Mouse (Mus musculus) adrenal gland, adult 8-10 months (tissue): ENCODE results near the gene Mast4. TPM values are rescaled to one million over a fixed set of nuclear protein-coding genes. Genes with fewer than 3 reads are reported as not detected.
A peak's percentile ranks its signal among the peaks of the same experiment; 100 is the strongest.

Experiments
- DNase-seq: peaks from one replicate; pipeline ENCODE4 v3.0.0; 2022
- total RNA-seq, 4 experiments: library from RNA; stranded (reverse); gene quantifications; 2 replicates each; pipeline ENCODE4 v1.2.4; 2022

Mast4 gene
- total RNA-seq, 4 experiments from 2014 or later: 81.3 to 212 (median 118) TPM

GRCm38 (mm10) chr13:103315113-103315708 lies 19.1 kb downstream of the Mast4 start:
- DNase-seq: no peak

GRCm38 (mm10) chr13:103308296-103308695 lies 26.0 kb downstream of the Mast4 start:
- DNase-seq: no peak

GRCm38 (mm10) chr13:103303826-103304225 lies 30.5 kb downstream of the Mast4 start:
- DNase-seq: no peak

GRCm38 (mm10) chr13:103302508-103302907 lies 31.8 kb downstream of the Mast4 start:
- DNase-seq: no peak

GRCm38 (mm10) chr13:103302077-103302476 lies 32.2 kb downstream of the Mast4 start:
- DNase-seq: no peak

GRCm38 (mm10) chr13:103294424-103294823 lies 39.9 kb downstream of the Mast4 start:
- DNase-seq: no peak

GRCm38 (mm10) chr13:103293121-103293520 lies 41.2 kb downstream of the Mast4 start:
- DNase-seq: no peak

- no peak for DNase-seq
Observed at GRCm38 (mm10) chr13:103291098-103291497, 43.2 kb downstream of the Mast4 start.

GRCm38 (mm10) chr13:103285821-103286220 lies 48.5 kb downstream of the Mast4 start:
- DNase-seq: no peak

- DNase-seq: no peak
Observed at GRCm38 (mm10) chr13:103285036-103285435, 49.3 kb downstream of the Mast4 start.

- no peak for DNase-seq
Observed at GRCm38 (mm10) chr13:103270856-103271391, 63.4 kb downstream of the Mast4 start.

GRCm38 (mm10) chr13:103262707-103263106 lies 71.6 kb downstream of the Mast4 start:
- DNase-seq: no peak

GRCm38 (mm10) chr13:103262061-103262460 lies 72.2 kb downstream of the Mast4 start:
- DNase-seq: no peak

- DNase-seq: no peak
Observed at GRCm38 (mm10) chr13:103260414-103260813, 73.9 kb downstream of the Mast4 start.

- no peak for DNase-seq
Observed at GRCm38 (mm10) chr13:103258106-103258505, 76.2 kb downstream of the Mast4 start.

- peak; percentile 48 for DNase-seq
Observed at GRCm38 (mm10) chr13:103254861-103255260, 79.4 kb downstream of the Mast4 start.

GRCm38 (mm10) chr13:103253077-103253476 lies 81.2 kb downstream of the Mast4 start:
- no peak for DNase-seq

GRCm38 (mm10) chr13:103248102-103249054 lies 85.9 kb downstream of the Mast4 start:
- DNase-seq: no peak

GRCm38 (mm10) chr13:103246973-103247718 lies 87.2 kb downstream of the Mast4 start:
- no peak for DNase-seq

- DNase-seq: no peak
Observed at GRCm38 (mm10) chr13:103245431-103245830, 88.9 kb downstream of the Mast4 start.

GRCm38 (mm10) chr13:103244053-103244452 lies 90.2 kb downstream of the Mast4 start:
- DNase-seq: no peak

- no peak for DNase-seq
Observed at GRCm38 (mm10) chr13:103241092-103241491, 93.2 kb downstream of the Mast4 start.

- DNase-seq: no peak
Observed at GRCm38 (mm10) chr13:103239654-103240053, 94.6 kb downstream of the Mast4 start.
